Mouse (Mus musculus): Measurements from ENCODE around the gene Nodal. TPM values are rescaled to one million over a fixed set of nuclear protein-coding genes. Genes with fewer than 3 reads are reported as not detected.
A peak's percentile ranks its signal among the peaks of the same experiment; 100 is the strongest.
"Not testable (repeated sequence)": the region's sequence is repeated elsewhere in the genome, so short reads cannot be mapped to it uniquely, and the experiment has no call there.

The Nodal gene
- polyA plus RNA-seq, 1 experiment, result 0.97 TPM

- H3K27ac ChIP-seq (ENCODE audit: insufficient read depth, low read length), result peak within 1 kb of the TSS; percentile 22; the same call in 1 of the 2 replicates
- under 1% methylated on average over 34 of the region's 36 CpGs for WGBS
- DNase-seq, result peak; percentile 97 to 99
- H3K4me1 ChIP-seq (ENCODE audit: control insufficient read depth, insufficient read depth, low read length), result peaks cover 15% of the 10 kb centered on the region; the same call in 1 of the 2 replicates
- no peaks in the 10 kb centered on the region for H3K27me3 ChIP-seq (ENCODE audit: control insufficient read depth, insufficient read depth, low read length)
- TF ChIP-seq CTCF (IDR thresholded peaks at IDR 0.05; ENCODE audit: borderline replicate concordance, insufficient read depth, low read depth, low read length) (no peak), POLR2A (IDR thresholded peaks at IDR 0.05; ENCODE audit: borderline replicate concordance, insufficient read depth, low read length) (peak; percentile 95)
- H3K4me3 ChIP-seq (replicated peaks; ENCODE audit: insufficient read depth, low read depth, low read length), result peak within 1 kb of the TSS; percentile 87
Observed at GRCm38 (mm10) chr10:61452645-61453044, 34.9 kb downstream of the Nodal start, which contains the start of gene Eif4ebp2. TSS of gene Eif4ebp2 (minus strand) at chr10:61452661.

GRCm38 (mm10) chr10:61453171-61453570 lies 35.4 kb downstream of the Nodal start:
- not testable (repeated sequence) for H3K27me3 ChIP-seq (ENCODE audit: control insufficient read depth, insufficient read depth, low read length); DNase-seq; H3K4me3 ChIP-seq (replicated peaks; ENCODE audit: insufficient read depth, low read depth, low read length); H3K27ac ChIP-seq (ENCODE audit: insufficient read depth, low read length)
- WGBS, result 58% methylated on average over 3 of the region's 3 CpGs
- peaks cover 14% of the 10 kb centered on the region; the same call in 1 of the 2 replicates for H3K4me1 ChIP-seq (ENCODE audit: control insufficient read depth, insufficient read depth, low read length)

GRCm38 (mm10) chr10:61457182-61457581 lies 39.4 kb downstream of the Nodal start:
- Histone ChIP-seq H3K4me1 (ENCODE audit: control insufficient read depth, insufficient read depth, low read length) (no peaks in the 10 kb centered on the region), H3K4me3 (replicated peaks; ENCODE audit: insufficient read depth, low read depth, low read length) (no peak overlapping the region), H3K27ac (ENCODE audit: insufficient read depth, low read length) (no peak overlapping the region), H3K27me3 (ENCODE audit: control insufficient read depth, insufficient read depth, low read length) (no peaks in the 10 kb centered on the region)
- no peak for TF ChIP-seq POLR2A (IDR thresholded peaks at IDR 0.05; ENCODE audit: borderline replicate concordance, insufficient read depth, low read length)
- no peak for TF ChIP-seq CTCF (IDR thresholded peaks at IDR 0.05; ENCODE audit: borderline replicate concordance, insufficient read depth, low read depth, low read length)
- DNase-seq, result no peak
- WGBS, result 73% methylated on average over 3 of the region's 3 CpGs

- Histone ChIP-seq H3K27ac (ENCODE audit: insufficient read depth, low read length) (no peak overlapping the region), H3K4me1 (ENCODE audit: control insufficient read depth, insufficient read depth, low read length) (no peaks in the 10 kb centered on the region), H3K4me3 (replicated peaks; ENCODE audit: insufficient read depth, low read depth, low read length) (no peak overlapping the region), H3K27me3 (ENCODE audit: control insufficient read depth, insufficient read depth, low read length) (no peaks in the 10 kb centered on the region)
- WGBS, result 53% methylated on average over 4 of the region's 4 CpGs
- DNase-seq, result no peak
- no peak for TF ChIP-seq CTCF (IDR thresholded peaks at IDR 0.05; ENCODE audit: borderline replicate concordance, insufficient read depth, low read depth, low read length)
Observed at GRCm38 (mm10) chr10:61465009-61465408, 47.2 kb downstream of the Nodal start.

- Histone ChIP-seq H3K4me3 (replicated peaks; ENCODE audit: insufficient read depth, low read depth, low read length) (no peak overlapping the region), H3K27me3 (ENCODE audit: control insufficient read depth, insufficient read depth, low read length) (no peaks in the 10 kb centered on the region), H3K27ac (ENCODE audit: insufficient read depth, low read length) (no peak overlapping the region), H3K4me1 (ENCODE audit: control insufficient read depth, insufficient read depth, low read length) (no peaks in the 10 kb centered on the region)
- no peak for DNase-seq
- TF ChIP-seq CTCF (IDR thresholded peaks at IDR 0.05; ENCODE audit: borderline replicate concordance, insufficient read depth, low read depth, low read length) (peak; percentile 22; the same call in 1 of the 2 replicates), POLR2A (IDR thresholded peaks at IDR 0.05; ENCODE audit: borderline replicate concordance, insufficient read depth, low read length) (no peak)
- 72% methylated on average over 8 of the region's 8 CpGs for WGBS
Observed at GRCm38 (mm10) chr10:61466242-61466641, 48.5 kb downstream of the Nodal start.

GRCm38 (mm10) chr10:61466873-61467272 lies 49.1 kb downstream of the Nodal start:
- no peak overlapping the region for H3K27ac ChIP-seq (ENCODE audit: insufficient read depth, low read length)
- WGBS, result 18% methylated on average over 5 of the region's 5 CpGs
- DNase-seq, result peak in 1 of 2 experiments; percentile 43
- H3K27me3 ChIP-seq (ENCODE audit: control insufficient read depth, insufficient read depth, low read length), result no peaks in the 10 kb centered on the region
- no peak overlapping the region for H3K4me3 ChIP-seq (replicated peaks; ENCODE audit: insufficient read depth, low read depth, low read length)
- TF ChIP-seq POLR2A (IDR thresholded peaks at IDR 0.05; ENCODE audit: borderline replicate concordance, insufficient read depth, low read length) (no peak), CTCF (IDR thresholded peaks at IDR 0.05; ENCODE audit: borderline replicate concordance, insufficient read depth, low read depth, low read length) (peak; percentile 74)
- H3K4me1 ChIP-seq (ENCODE audit: control insufficient read depth, insufficient read depth, low read length), result no peaks in the 10 kb centered on the region

- no peak overlapping the region for H3K27ac ChIP-seq (ENCODE audit: insufficient read depth, low read length)
- 68% methylated on average over 7 of the region's 7 CpGs for WGBS
- no peak for DNase-seq
- no peaks in the 10 kb centered on the region for H3K4me1 ChIP-seq (ENCODE audit: control insufficient read depth, insufficient read depth, low read length)
- TF ChIP-seq POLR2A (IDR thresholded peaks at IDR 0.05; ENCODE audit: borderline replicate concordance, insufficient read depth, low read length), result no peak
- TF ChIP-seq CTCF (IDR thresholded peaks at IDR 0.05; ENCODE audit: borderline replicate concordance, insufficient read depth, low read depth, low read length), result no peak
- H3K27me3 ChIP-seq (ENCODE audit: control insufficient read depth, insufficient read depth, low read length), result no peaks in the 10 kb centered on the region
- H3K4me3 ChIP-seq (replicated peaks; ENCODE audit: insufficient read depth, low read depth, low read length), result no peak overlapping the region
Observed at GRCm38 (mm10) chr10:61468900-61469299, 51.1 kb downstream of the Nodal start.

GRCm38 (mm10) chr10:61473640-61474039 lies 55.9 kb downstream of the Nodal start:
- DNase-seq, result no peak
- Histone ChIP-seq H3K27me3 (ENCODE audit: control insufficient read depth, insufficient read depth, low read length) (no peaks in the 10 kb centered on the region), H3K4me3 (replicated peaks; ENCODE audit: insufficient read depth, low read depth, low read length) (no peak overlapping the region), H3K4me1 (ENCODE audit: control insufficient read depth, insufficient read depth, low read length) (no peaks in the 10 kb centered on the region; the same call in 1 of the 2 replicates), H3K27ac (ENCODE audit: insufficient read depth, low read length) (no peak overlapping the region)
- WGBS, result 73% methylated on average over 3 of the region's 3 CpGs
- TF ChIP-seq POLR2A (IDR thresholded peaks at IDR 0.05; ENCODE audit: borderline replicate concordance, insufficient read depth, low read length), result no peak
- TF ChIP-seq CTCF (IDR thresholded peaks at IDR 0.05; ENCODE audit: borderline replicate concordance, insufficient read depth, low read depth, low read length), result no peak
